7 mouse cellular contexts compared by ENCODE assay signal in genomic region chr15:82987732-82988112, GRCm38 (mm10). TPM values are rescaled to one million over a fixed set of nuclear protein-coding genes. Genes with fewer than 3 reads are reported as not detected.
DNase-seq lines count a peak whose midpoint lies in the region; ATAC-seq lines count a peak whose summit lies in the region.

TSS of gene Tcf20 (minus strand) at chr15:82987872.

- H3K4me1 ChIP-seq in intestine, embryonic 15.5 days (replicated peaks) = peaks cover 21% of the 10 kb centered on the region
- peaks cover 79% of the 10 kb centered on the region for H3K4me1 ChIP-seq in midbrain, embryonic 10.5 days

- no peaks in the 10 kb centered on the region for H3K9me3 ChIP-seq in intestine, embryonic 15.5 days
- no peaks in the 10 kb centered on the region for H3K9me3 ChIP-seq in midbrain, embryonic 10.5 days (replicated peaks)

- H3K27me3 ChIP-seq in intestine, embryonic 15.5 days (replicated peaks) = peaks cover 4% of the 10 kb centered on the region; the same call in 1 of the 2 replicates
- peaks cover 80% of the 10 kb centered on the region for H3K27me3 ChIP-seq in midbrain, embryonic 10.5 days (ENCODE audit: low read depth, poor library complexity, severe bottlenecking)

- H3K4me3 ChIP-seq in intestine, embryonic 15.5 days (replicated peaks) = peak within 1 kb of the TSS; percentile 41
- H3K4me3 ChIP-seq in midbrain, embryonic 10.5 days = peak within 1 kb of the TSS; percentile 63

- WGBS in intestine, embryonic 15.5 days = under 1% methylated on average over 20 of the region's 20 CpGs
- under 1% methylated on average over 20 of the region's 20 CpGs for WGBS in midbrain, embryonic 10.5 days

- DNase-seq in adrenal gland, adult 18-20 months (ENCODE audit: low spot score in 2 of 2) = peak; percentile 98 to 99
- peak; percentile 96 for DNase-seq in embryo, embryonic 11 days
- DNase-seq in gastrocnemius, postnatal 36 days = peak; percentile 89 to 94
- peak; percentile 91 to 96 for DNase-seq in left cerebral cortex, postnatal 25 days (ENCODE audit: low spot score in 2 of 2)
- peak; percentile 94 for DNase-seq in midbrain, embryonic 10.5 days (ENCODE audit: low spot score)
- DNase-seq in skeletal muscle tissue, adult 2 months (ENCODE audit: low read depth, low spot score) = peak; percentile 71

- no peak within 1 kb of the TSS for H3K27ac ChIP-seq in intestine, embryonic 15.5 days
- peak within 1 kb of the TSS; percentile 79 for H3K27ac ChIP-seq in midbrain, embryonic 10.5 days (replicated peaks)

- peak; percentile 96 for ATAC-seq in intestine, embryonic 15.5 days

- H3K36me3 ChIP-seq in intestine, embryonic 15.5 days = no peaks in the 10 kb centered on the region
- no peaks in the 10 kb centered on the region for H3K36me3 ChIP-seq in midbrain, embryonic 10.5 days

- peak within 1 kb of the TSS; percentile 93 for H3K4me2 ChIP-seq in intestine, embryonic 15.5 days (replicated peaks)

- H3K9ac ChIP-seq in intestine, embryonic 15.5 days = peak within 1 kb of the TSS; percentile 34

- intact Hi-C loops in gastrocnemius, postnatal 36 days (cut with DNase I) = no loop called here
- intact Hi-C loops in left cerebral cortex, postnatal 25 days (cut with DNase I) = no loop called here

RNA-seq across cellular contexts. Expression of gene Tcf20, which starts in this region (rescaled TPM):
- total RNA-seq in adrenal gland, adult 18-20 months (2021) = 10 to 100 TPM; 84.4 to 91.1 TPM
- 10 to 100 TPM; 24.8 to 27.8 TPM for total RNA-seq in gastrocnemius, postnatal 36 days (2021)
- 7.0 and 7.7 TPM in 2 replicates for polyA plus RNA-seq in intestine, embryonic 15.5 days (2015; fragmentation: Nextera tagmentation; extraction: Ambion mirVana)
- 100 to 1,000 TPM; 181 to 193 TPM for total RNA-seq in left cerebral cortex, postnatal 25 days (2021)
- polyA plus RNA-seq in midbrain, embryonic 10.5 days (2016; fragmentation: Nextera tagmentation; extraction: Ambion mirVana) = 7.5 and 8.4 TPM in 2 replicates
